Mouse (Mus musculus) midbrain, embryonic 10.5 days (tissue): ENCODE results near the gene Sec31a. TPM values are rescaled to one million over a fixed set of nuclear protein-coding genes. Genes with fewer than 3 reads are reported as not detected.

Source experiments
- DNase-seq: peaks from one replicate; pipeline ENCODE4 v3.0.0-alpha.2; 2017; ENCODE audit warnings: low spot score
- H3K27ac ChIP-seq: fragments of 300-500 bp; sonication (generic); replicated peaks from 2 replicates; pipeline ENCODE4 v1.5.1; 2016; ENCODE audit warnings: mild to moderate bottlenecking
- H3K27me3 ChIP-seq: fragments of 300-500 bp; sonication (generic); 2 replicates; pipeline ENCODE4 v1.6.1; 2016; ENCODE audit warnings: low read depth, mild to moderate bottlenecking; ENCODE audit not compliant: poor library complexity, severe bottlenecking
- H3K36me3 ChIP-seq: fragments of 300-500 bp; sonication (generic); 2 replicates; pipeline ENCODE4 v1.6.1; 2016; ENCODE audit warnings: mild to moderate bottlenecking, moderate library complexity
- H3K4me1 ChIP-seq: fragments of 300-500 bp; sonication (generic); 2 replicates; pipeline ENCODE4 v1.6.1; 2016
- H3K4me3 ChIP-seq: fragments of 300-500 bp; sonication (generic); 2 replicates; pipeline ENCODE4 v1.5.1; 2016; ENCODE audit warnings: mild to moderate bottlenecking, moderate library complexity
- H3K9me3 ChIP-seq: fragments of 300-500 bp; sonication (generic); replicated peaks from 2 replicates; pipeline ENCODE4 v1.6.1; 2016; ENCODE audit warnings: mild to moderate bottlenecking
- WGBS: fragments of 180-500 bp; shearing (Covaris S2); methylation state at CpG from one replicate; pipeline ENCODE4 v1.1.7; 2016; 5-methylcytosine and 5-hydroxymethylcytosine counted together
- polyA plus RNA-seq: library from polyadenylated mRNA; unstranded; fragments of >200 nt; fragmentation: Nextera tagmentation; extraction: Ambion mirVana; gene quantifications from 2 replicates; pipeline ENCODE4 v1.2.1, GENCODE M21; 2016

Sec31a gene
- 101 and 109 TPM in 2 replicates for polyA plus RNA-seq

DNA sequence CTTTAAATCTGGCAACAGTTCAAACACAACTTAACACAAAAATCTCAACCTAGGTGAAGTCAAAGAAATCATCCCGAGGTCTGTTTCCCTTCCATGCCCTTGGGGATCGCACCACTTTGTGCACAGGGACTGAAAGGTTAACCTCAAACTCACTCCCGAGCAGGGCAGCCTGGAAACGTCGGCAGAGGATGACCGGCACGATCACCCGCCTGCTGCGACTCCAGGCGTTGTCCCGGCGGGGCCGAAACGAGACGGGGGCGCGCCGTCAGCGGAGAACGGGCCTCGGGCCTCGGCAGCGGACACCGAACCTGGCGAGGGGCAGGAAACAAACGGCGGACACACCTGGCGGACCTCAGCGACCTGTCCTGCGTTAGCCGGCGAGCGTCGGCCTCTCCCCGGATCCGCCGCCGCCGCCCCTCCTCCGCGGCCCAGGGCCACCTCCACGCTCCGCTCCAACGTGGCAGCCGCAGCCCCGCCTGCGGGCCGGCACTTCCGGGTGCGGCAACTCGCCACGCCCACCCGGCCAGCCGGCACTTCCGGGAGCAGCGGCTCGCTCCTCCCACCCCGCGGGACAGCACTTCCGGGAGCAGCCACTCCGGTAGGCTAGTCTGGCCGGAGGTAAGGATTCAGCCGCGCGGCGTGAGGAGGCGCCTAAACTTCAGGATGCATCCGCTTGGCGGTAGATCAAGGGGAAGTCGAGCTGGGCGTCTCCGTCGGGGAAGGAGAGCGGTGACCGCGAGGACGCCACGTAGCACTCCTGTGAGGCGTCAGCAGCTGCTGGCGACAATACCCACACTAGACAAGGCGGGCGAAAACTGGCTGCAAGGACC is at the start of gene Sec31a:
TSS of gene Sec31a (minus strand) at position 474 of the 830 bp plus-strand sequence.
- peak; percentile 98 for DNase-seq
- Histone ChIP-seq H3K4me1 (peaks cover 26% of the 10 kb centered on the region), H3K36me3 (peaks cover 33% of the 10 kb centered on the region), H3K27me3 (no peaks in the 10 kb centered on the region), H3K9me3 (no peaks in the 10 kb centered on the region), H3K27ac (peak within 1 kb of the TSS; percentile 91), H3K4me3 (peak within 1 kb of the TSS; percentile 67)
- WGBS = under 1% methylated on average over 82 of the region's 82 CpGs

DNA sequence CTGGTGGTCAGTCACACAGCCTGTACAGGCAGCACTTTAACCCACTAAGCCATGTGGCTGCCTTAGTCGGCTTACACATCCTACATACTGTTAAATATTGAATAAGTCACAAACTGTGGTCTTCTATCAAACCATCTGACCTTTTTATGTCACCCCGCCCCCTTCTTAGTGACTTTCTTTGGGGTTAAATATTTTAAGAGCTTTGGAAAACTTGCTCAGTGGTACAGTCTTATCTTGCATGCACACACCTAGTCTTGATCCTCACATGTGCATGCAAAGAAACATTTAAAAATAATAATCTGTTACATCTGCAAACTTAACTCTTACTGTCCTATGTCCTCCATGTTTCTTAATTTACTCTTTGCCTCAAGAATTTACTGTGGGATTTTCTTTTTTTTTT is 46.3 kb upstream of the Sec31a start:
- H3K9me3 ChIP-seq = no peaks in the 10 kb centered on the region
- no peak overlapping the region for H3K27ac ChIP-seq
- no peak overlapping the region for H3K4me3 ChIP-seq
- no peaks in the 10 kb centered on the region for H3K4me1 ChIP-seq
- peaks cover 83% of the 10 kb centered on the region for H3K36me3 ChIP-seq
- H3K27me3 ChIP-seq = no peaks in the 10 kb centered on the region
- DNase-seq = no peak
- 93% methylated on average over 2 of the region's 2 CpGs for WGBS

DNA sequence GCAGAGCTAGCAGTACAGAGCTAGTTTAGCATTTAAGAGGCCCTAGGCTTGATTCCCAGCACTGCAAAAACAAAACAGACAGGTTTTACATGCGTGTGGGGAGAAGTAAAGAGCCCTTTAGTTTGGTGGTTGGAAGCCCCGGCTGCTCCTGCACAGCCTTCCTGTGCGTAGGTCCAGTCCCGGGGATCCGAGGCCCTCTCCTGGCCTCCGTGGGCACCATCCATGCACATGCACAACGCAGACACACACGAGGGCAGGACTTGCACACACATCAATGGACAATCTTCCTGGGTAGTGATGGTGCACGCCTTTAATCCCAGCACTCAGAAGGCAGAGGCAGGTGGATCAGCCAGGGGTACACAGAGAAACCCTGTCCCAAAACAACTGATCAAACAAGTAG is 45.5 kb upstream of the Sec31a start:
- no peak overlapping the region for H3K4me3 ChIP-seq
- no peak for DNase-seq
- WGBS = 92% methylated on average over 9 of the region's 9 CpGs
- peaks cover 83% of the 10 kb centered on the region for H3K36me3 ChIP-seq
- no peak overlapping the region for H3K27ac ChIP-seq
- no peaks in the 10 kb centered on the region for H3K4me1 ChIP-seq
- no peaks in the 10 kb centered on the region for H3K9me3 ChIP-seq
- H3K27me3 ChIP-seq = no peaks in the 10 kb centered on the region

DNA sequence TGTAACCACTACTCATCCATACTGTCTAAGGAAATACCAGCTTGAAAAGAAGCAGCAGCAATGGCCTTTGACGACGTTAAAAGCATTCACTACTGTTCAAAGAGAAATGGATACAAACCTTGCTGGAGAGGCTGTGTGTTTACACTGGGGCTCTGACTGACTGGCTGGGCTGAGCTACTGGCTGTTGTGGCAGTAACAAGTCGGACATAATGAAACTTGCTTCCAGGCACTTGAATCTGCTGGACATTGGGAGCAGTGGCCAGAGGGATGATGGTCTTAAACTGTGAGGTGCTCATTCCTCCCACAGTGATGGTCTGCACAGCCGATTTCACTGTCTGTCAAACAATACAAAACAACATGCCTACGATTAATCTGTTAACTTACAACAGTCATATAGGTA is 43.4 kb upstream of the Sec31a start:
- WGBS = 97% methylated on average over 5 of the region's 5 CpGs
- peaks cover 83% of the 10 kb centered on the region for H3K36me3 ChIP-seq
- no peak for DNase-seq

DNA sequence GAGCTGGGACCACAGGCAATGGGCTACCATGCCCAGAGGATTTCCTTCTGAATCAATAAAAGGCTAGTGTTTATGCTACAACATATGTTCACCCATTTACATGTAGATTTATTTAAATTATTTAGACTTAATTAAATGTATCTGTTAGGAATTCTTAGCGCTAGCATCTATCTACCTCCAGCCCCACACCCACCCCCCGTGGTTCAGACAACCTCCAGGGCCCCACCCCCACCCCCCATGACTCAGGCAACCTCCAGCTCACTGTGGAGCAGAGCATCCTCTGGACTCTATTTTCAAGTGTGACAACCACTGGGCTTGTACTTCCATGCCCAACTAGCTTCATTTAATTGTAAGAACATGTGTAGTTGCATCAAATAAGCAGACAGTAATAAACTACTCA is 35.8 kb upstream of the Sec31a start:
- DNase-seq = no peak
- Histone ChIP-seq H3K9me3 (no peaks in the 10 kb centered on the region), H3K36me3 (peaks cover 96% of the 10 kb centered on the region), H3K27me3 (no peaks in the 10 kb centered on the region), H3K4me1 (no peaks in the 10 kb centered on the region), H3K4me3 (no peak overlapping the region), H3K27ac (no peak overlapping the region)
- WGBS = 85% methylated on average over 2 of the region's 2 CpGs

More for the DNA sequence above, 43.4 kb upstream of the Sec31a start:
- H3K4me3 ChIP-seq = no peak overlapping the region
- no peaks in the 10 kb centered on the region for H3K27me3 ChIP-seq
- H3K9me3 ChIP-seq = no peaks in the 10 kb centered on the region
- H3K27ac ChIP-seq = no peak overlapping the region
- no peaks in the 10 kb centered on the region for H3K4me1 ChIP-seq

DNA sequence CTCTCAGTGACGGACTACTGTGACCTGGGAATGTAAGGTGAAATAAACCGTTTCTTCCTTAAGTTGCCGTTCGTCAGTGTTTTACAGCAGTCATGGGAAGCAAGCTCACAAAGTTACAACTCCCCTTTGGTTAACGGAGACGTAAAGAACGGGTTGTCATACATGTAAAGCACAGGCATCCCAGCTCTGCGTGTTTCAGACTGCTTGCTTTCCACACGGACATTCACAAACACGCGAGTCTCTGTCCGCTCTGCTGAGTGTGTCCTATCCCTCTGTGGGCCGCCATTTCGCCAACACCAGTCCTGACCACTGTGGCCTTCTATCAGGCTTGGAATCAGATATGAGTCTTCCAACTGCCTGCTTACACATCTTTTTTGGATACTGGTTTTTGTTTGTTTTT is 22.8 kb upstream of the Sec31a start:
- WGBS = 96% methylated on average over 14 of the region's 14 CpGs
- H3K27me3 ChIP-seq = no peaks in the 10 kb centered on the region
- peaks cover 47% of the 10 kb centered on the region for H3K36me3 ChIP-seq
- peaks cover 6% of the 10 kb centered on the region; the same call in 1 of the 2 replicates for H3K9me3 ChIP-seq
- no peak overlapping the region for H3K4me3 ChIP-seq
- no peak overlapping the region for H3K27ac ChIP-seq
- no peaks in the 10 kb centered on the region for H3K4me1 ChIP-seq
- no peak for DNase-seq

DNA sequence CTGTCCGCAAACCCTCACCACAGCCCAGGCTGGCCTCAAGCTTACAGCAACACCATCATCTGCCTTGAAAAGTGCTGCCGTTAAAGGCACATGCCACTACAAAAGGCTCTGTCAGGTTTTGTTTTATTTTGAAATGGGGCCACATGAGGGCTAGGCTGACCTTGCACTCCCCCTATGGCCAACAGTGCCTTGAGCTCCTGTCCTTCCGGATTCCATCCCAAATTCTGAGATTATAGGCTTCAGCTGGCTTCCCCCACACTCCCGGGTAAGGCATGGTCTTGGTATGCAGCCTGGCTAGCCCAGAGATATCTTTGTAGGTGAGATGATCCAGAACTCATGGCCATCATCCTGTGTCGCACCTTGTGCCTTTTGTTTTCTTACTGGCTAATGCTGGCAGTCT is 21.9 kb upstream of the Sec31a start:
- H3K27me3 ChIP-seq = no peaks in the 10 kb centered on the region
- 92% methylated on average over 5 of the region's 5 CpGs for WGBS
- no peaks in the 10 kb centered on the region for H3K4me1 ChIP-seq
- no peak for DNase-seq
- no peak overlapping the region for H3K27ac ChIP-seq
- peaks cover 40% of the 10 kb centered on the region for H3K36me3 ChIP-seq
- H3K4me3 ChIP-seq = no peak overlapping the region
- H3K9me3 ChIP-seq = peaks cover 6% of the 10 kb centered on the region; the same call in 1 of the 2 replicates

DNA sequence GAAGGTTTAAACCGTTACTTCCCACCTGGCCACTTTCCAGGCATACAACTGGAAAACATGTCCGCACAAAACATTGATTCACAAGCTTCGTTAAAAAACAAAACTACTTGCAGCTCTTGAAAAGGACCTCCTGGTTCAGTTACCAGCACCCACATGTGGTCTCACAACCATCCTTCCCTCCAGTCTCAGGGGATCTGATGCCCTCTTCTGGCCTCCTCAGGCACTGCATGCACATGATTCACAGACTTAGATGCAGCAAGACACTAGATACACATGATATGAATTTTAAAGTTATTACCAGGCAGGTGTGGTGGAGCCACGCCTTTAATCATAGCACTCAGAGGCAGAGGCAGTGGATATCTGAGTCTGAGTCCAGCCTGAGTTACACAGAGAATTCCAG is 21.1 kb upstream of the Sec31a start:
- Histone ChIP-seq H3K36me3 (peaks cover 39% of the 10 kb centered on the region), H3K4me3 (no peak overlapping the region), H3K27ac (no peak overlapping the region), H3K27me3 (no peaks in the 10 kb centered on the region), H3K4me1 (no peaks in the 10 kb centered on the region), H3K9me3 (peaks cover 6% of the 10 kb centered on the region; the same call in 1 of the 2 replicates)
- DNase-seq = no peak
- 93% methylated on average over 4 of the region's 4 CpGs for WGBS

DNA sequence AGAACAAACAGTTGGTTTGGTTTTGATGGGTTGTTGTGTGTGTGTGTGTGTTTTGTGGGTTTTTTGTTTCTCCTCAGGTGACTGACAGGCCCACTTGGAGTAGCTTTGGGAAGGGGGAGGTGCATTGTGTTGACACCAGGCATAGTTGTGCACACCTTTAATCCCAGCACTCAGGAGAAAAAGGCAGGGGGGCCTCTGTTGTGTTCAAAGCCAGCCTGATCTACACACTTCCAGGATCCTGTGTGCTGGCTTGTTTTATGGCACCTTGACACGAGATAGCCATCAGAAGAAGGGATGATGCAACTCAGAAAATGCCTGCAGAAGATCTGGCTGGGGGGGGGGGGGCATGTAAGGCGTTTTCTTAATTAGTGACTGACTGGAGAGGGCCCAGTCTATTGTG is 14.9 kb upstream of the Sec31a start:
- no peak for DNase-seq
- Histone ChIP-seq H3K27me3 (no peaks in the 10 kb centered on the region), H3K4me3 (no peak overlapping the region), H3K36me3 (peaks cover 23% of the 10 kb centered on the region), H3K4me1 (peaks cover 37% of the 10 kb centered on the region), H3K27ac (no peak overlapping the region), H3K9me3 (no peaks in the 10 kb centered on the region)
- 78% methylated on average over 2 of the region's 2 CpGs for WGBS

DNA sequence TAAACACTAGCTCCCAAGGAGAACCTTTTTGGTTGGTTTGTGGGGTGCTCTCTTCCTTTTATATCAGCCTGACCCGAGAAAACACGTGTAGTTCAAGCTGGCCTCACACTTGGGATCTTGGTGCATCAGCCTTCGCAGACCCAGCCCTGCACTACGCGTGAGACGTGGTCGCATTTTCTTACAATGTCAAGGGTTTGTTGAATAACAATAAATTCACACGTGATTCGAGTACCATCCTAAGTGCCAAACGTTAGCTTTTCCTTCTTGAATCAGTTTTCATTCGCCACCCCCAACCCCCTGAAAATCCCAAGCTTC is 14.0 kb upstream of the Sec31a start:
- H3K9me3 ChIP-seq = no peaks in the 10 kb centered on the region
- no peaks in the 10 kb centered on the region for H3K27me3 ChIP-seq
- peaks cover 32% of the 10 kb centered on the region for H3K36me3 ChIP-seq
- WGBS = 6% methylated on average over 11 of the region's 11 CpGs
- H3K4me3 ChIP-seq = peak overlapping the region; percentile 89
- no peak for DNase-seq
- peaks cover 47% of the 10 kb centered on the region for H3K4me1 ChIP-seq
- H3K27ac ChIP-seq = peak overlapping the region; percentile 98

DNA sequence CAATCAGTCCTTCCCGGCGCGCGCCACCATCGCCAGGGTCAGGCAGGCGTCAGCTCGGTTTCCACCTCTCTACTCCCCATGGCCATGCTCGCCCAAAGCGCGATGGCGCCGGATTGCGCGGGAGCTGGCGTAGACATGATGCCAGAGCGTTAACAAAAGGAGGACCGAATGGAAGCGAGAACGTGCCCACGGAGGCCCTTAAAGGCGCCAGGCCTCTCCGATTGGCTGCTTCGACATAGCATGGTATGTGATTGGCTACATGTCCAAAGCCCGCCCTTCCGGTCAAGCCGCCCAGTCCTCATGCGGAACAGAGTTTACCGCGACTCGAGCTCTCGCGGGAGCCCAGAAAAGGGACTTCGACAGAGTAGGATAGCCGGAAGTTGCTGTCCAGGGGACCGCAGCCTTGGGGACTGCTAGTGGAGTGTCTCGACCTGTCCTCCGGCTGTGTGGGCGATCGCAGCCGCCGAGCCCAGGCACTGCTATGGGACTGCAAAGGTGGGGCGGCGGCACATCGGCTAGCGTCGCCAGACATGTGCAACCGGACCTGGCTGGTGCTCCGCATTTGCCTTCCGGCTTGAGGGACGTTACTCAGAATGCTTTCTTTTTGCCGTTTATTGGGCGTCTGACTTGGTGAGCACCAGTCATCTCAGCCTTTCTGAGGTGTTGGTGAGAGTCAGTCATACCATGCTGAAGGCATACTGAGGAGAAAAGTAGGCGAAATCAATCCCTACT is 13.5 kb upstream of the Sec31a start:
- H3K4me1 ChIP-seq = peaks cover 52% of the 10 kb centered on the region
- peak overlapping the region; percentile 89 for H3K4me3 ChIP-seq
- under 1% methylated on average over 53 of the region's 53 CpGs for WGBS
- no peaks in the 10 kb centered on the region for H3K9me3 ChIP-seq
- peak; percentile 97 for DNase-seq
- peaks cover 37% of the 10 kb centered on the region for H3K36me3 ChIP-seq
- no peaks in the 10 kb centered on the region for H3K27me3 ChIP-seq
- H3K27ac ChIP-seq = peak overlapping the region; percentile 98

DNA sequence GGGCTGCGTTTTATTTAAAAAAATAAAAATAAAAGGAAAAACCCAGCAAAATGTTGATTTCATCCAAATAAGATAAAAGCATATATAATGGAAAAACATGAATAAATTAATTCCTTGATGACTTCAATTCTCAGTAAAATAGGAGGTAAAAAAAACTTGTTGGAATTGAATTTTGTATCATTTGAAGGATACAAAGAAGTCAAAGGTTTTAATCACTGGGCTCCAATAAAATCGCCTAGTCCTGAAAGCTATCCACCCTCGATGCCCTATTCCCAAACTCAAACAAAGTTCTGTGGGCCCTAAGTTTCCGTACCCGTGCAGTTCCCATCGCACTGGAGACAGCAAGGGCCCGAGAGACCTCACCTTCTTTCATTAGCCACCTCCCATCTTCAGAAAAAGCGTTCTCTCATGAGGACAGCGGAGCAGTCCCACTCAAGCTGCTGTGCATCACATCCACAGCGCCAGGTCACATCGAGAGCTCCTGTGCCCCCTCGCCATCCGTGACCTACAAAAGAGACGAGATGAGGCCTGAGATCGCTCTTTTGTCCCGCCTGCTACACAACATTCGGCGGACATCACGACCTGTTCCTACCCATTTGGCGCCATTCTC is 12.8 kb upstream of the Sec31a start:
- Histone ChIP-seq H3K9me3 (no peaks in the 10 kb centered on the region), H3K27me3 (no peaks in the 10 kb centered on the region), H3K36me3 (peaks cover 44% of the 10 kb centered on the region), H3K27ac (peak overlapping the region; percentile 98), H3K4me1 (peaks cover 59% of the 10 kb centered on the region), H3K4me3 (peak overlapping the region; percentile 89)
- no peak for DNase-seq
- under 1% methylated on average over 20 of the region's 20 CpGs for WGBS
